ENCODE assay signal across 10 mouse cellular contexts in genomic region chr2:27088071-27088644, GRCm38 (mm10). TPM values are rescaled to one million over a fixed set of nuclear protein-coding genes. Genes with fewer than 3 reads are reported as not detected.
A peak's percentile ranks its signal among the peaks of the same experiment; 100 is the strongest.
DNase-seq lines count a peak whose midpoint lies in the region; ATAC-seq and TF ChIP-seq lines count a peak whose summit lies in the region.
"Had no signal": no experiment of that assay in that cellular context is flagged by ENCODE, and none has a peak within 500 bp of the region (broad histone marks: within the 10 kb centered on the region; RNA-seq: fewer than 3 reads in every experiment).

No protein-coding gene starts in this region.

- no peak overlapping the region for H3K9ac ChIP-seq in hindbrain, postnatal 0 days (replicated peaks; ENCODE audit: low read length)
- no peak overlapping the region for H3K9ac ChIP-seq in hindbrain, embryonic 14.5 days
- no peak overlapping the region for H3K9ac ChIP-seq in embryonic facial prominence, embryonic 15.5 days

- H3K4me2 ChIP-seq in hindbrain, postnatal 0 days (ENCODE audit: low read depth, low read length): no peak overlapping the region
- no peak overlapping the region for H3K4me2 ChIP-seq in hindbrain, embryonic 14.5 days (replicated peaks)
- no peak overlapping the region for H3K4me2 ChIP-seq in embryonic facial prominence, embryonic 15.5 days (replicated peaks)

- intact Hi-C loops in heart, postnatal 36 days (cut with DNase I): no loop called here

- no peak overlapping the region for H3K4me3 ChIP-seq in hindbrain, postnatal 0 days (ENCODE audit: low read length)
- H3K4me3 ChIP-seq in hindbrain, embryonic 14.5 days (replicated peaks; ENCODE audit: low read length): no peak overlapping the region
- no peak overlapping the region for H3K4me3 ChIP-seq in embryonic facial prominence, embryonic 15.5 days (replicated peaks)
- H3K4me3 ChIP-seq: megakaryocyte, embryonic 14.5 days had no signal

- no peaks in the 10 kb centered on the region for H3K36me3 ChIP-seq in hindbrain, postnatal 0 days (ENCODE audit: insufficient read depth, low read length)
- H3K36me3 ChIP-seq in hindbrain, embryonic 14.5 days (replicated peaks; ENCODE audit: control insufficient read depth, insufficient read depth): no peaks in the 10 kb centered on the region
- H3K36me3 ChIP-seq in embryonic facial prominence, embryonic 15.5 days: no peaks in the 10 kb centered on the region

- H3K27me3 ChIP-seq in hindbrain, postnatal 0 days (ENCODE audit: insufficient read depth, low read length): no peaks in the 10 kb centered on the region
- H3K27me3 ChIP-seq in hindbrain, embryonic 14.5 days (ENCODE audit: control insufficient read depth, insufficient read depth, low read length): no peaks in the 10 kb centered on the region
- no peaks in the 10 kb centered on the region for H3K27me3 ChIP-seq in embryonic facial prominence, embryonic 15.5 days

- peak overlapping the region; percentile 60 for H3K27ac ChIP-seq in hindbrain, postnatal 0 days
- no peak overlapping the region; the same call in 1 of the 2 replicates for H3K27ac ChIP-seq in hindbrain, embryonic 14.5 days
- peak overlapping the region; percentile 41; the same call in 1 of the 2 replicates for H3K27ac ChIP-seq in embryonic facial prominence, embryonic 15.5 days (replicated peaks)

- TF ChIP-seq CTCF in hindbrain, postnatal 0 days (IDR thresholded peaks at IDR 0.05; ENCODE audit: low read depth): no peak

- no peaks in the 10 kb centered on the region for H3K9me3 ChIP-seq in hindbrain, postnatal 0 days (ENCODE audit: low read length)
- H3K9me3 ChIP-seq in hindbrain, embryonic 14.5 days (ENCODE audit: control insufficient read depth, low read length): no peaks in the 10 kb centered on the region
- H3K9me3 ChIP-seq in embryonic facial prominence, embryonic 15.5 days (replicated peaks): no peaks in the 10 kb centered on the region
- H3K9me3 ChIP-seq: megakaryocyte, embryonic 14.5 days had no signal

- peak; percentile 58; the same call in 1 of the 2 replicates for ATAC-seq in hindbrain, postnatal 0 days
- no peak for ATAC-seq in hindbrain, embryonic 14.5 days (ENCODE audit: low FRiP score)
- ATAC-seq in embryonic facial prominence, embryonic 15.5 days (ENCODE audit: insufficient number of reproducible peaks, low FRiP score, low TSS enrichment, low read depth): 0 out of 2 replicates have a peak, but pooled peaks have one; percentile 22
- ATAC-seq in frontal cortex, adult (ENCODE audit: low TSS enrichment): no peak

- 0 out of 2 replicates have a peak, but pooled peaks cover 6% of the 10 kb centered on the region for H3K4me1 ChIP-seq in hindbrain, postnatal 0 days (ENCODE audit: insufficient read depth, low read length)
- H3K4me1 ChIP-seq in hindbrain, embryonic 14.5 days (replicated peaks; ENCODE audit: control insufficient read depth, insufficient read depth, low read length): peaks cover 5% of the 10 kb centered on the region
- H3K4me1 ChIP-seq in embryonic facial prominence, embryonic 15.5 days: peaks cover 22% of the 10 kb centered on the region

- peak; percentile 67 for DNase-seq in hindbrain, postnatal 0 days (ENCODE audit: low spot score)
- DNase-seq in hindbrain, embryonic 14.5 days (ENCODE audit: low spot score): no peak
- peak; percentile 80 to 82 for DNase-seq in heart, postnatal 36 days
- DNase-seq in lung, adult 18-20 months: peak; percentile 77 to 86
- DNase-seq in cerebellum, adult 9-11 months: no peak
- no peak for DNase-seq in right cerebral cortex, adult 18-20 months

- 41% methylated on average over 18 of the region's 18 CpGs for WGBS in hindbrain, postnatal 0 days
- 64% methylated on average over 18 of the region's 18 CpGs for WGBS in hindbrain, embryonic 14.5 days
- 60% methylated on average over 18 of the region's 18 CpGs for WGBS in embryonic facial prominence, embryonic 15.5 days

RNA-seq across cellular contexts. Expression of gene Adamtsl2, which starts 9.0 kb away (rescaled TPM):
- total RNA-seq in hindbrain, postnatal 0 days (2014; rRNA removed): 8.7 and 9.9 TPM in 2 replicates
- 4.4 and 5.3 TPM in 2 replicates for polyA plus RNA-seq in hindbrain, postnatal 0 days (2015; fragmentation: Nextera tagmentation; extraction: Ambion mirVana)
- polyA plus RNA-seq in hindbrain, embryonic 14.5 days (2014; fragmentation: Nextera tagmentation; extraction: Ambion mirVana): 9.1 and 10.0 TPM in 2 replicates
- 3.8 and 5.0 TPM in 2 replicates for polyA plus RNA-seq in embryonic facial prominence, embryonic 15.5 days (2015; fragmentation: Nextera tagmentation; extraction: Ambion mirVana)
- 10 to 100 TPM; 20.3 to 21.4 TPM for total RNA-seq in heart, postnatal 36 days (2021)

RNA-seq across cellular contexts. Expression of gene Mymk, which starts 16.2 kb away (rescaled TPM):
- total RNA-seq in hindbrain, postnatal 0 days (2014; rRNA removed): not detected in 2 replicates
- 0.19 and 0.30 TPM in 2 replicates for polyA plus RNA-seq in hindbrain, postnatal 0 days (2015; fragmentation: Nextera tagmentation; extraction: Ambion mirVana)
- polyA plus RNA-seq in hindbrain, embryonic 14.5 days (2014; fragmentation: Nextera tagmentation; extraction: Ambion mirVana): 0.32 TPM in 1 of 2 replicates, not detected in the other
- polyA plus RNA-seq in embryonic facial prominence, embryonic 15.5 days (2015; fragmentation: Nextera tagmentation; extraction: Ambion mirVana): 63.7 and 71.1 TPM in 2 replicates
- total RNA-seq in heart, postnatal 36 days (2021): not detected
- total RNA-seq: CH12.LX had no signal

RNA-seq across cellular contexts. Expression of gene Fam163b, which starts 54.1 kb away (rescaled TPM):
- 7.1 and 8.5 TPM in 2 replicates for total RNA-seq in hindbrain, postnatal 0 days (2014; rRNA removed)
- polyA plus RNA-seq in hindbrain, postnatal 0 days (2015; fragmentation: Nextera tagmentation; extraction: Ambion mirVana): 9.6 and 10.3 TPM in 2 replicates
- polyA plus RNA-seq in hindbrain, embryonic 14.5 days (2014; fragmentation: Nextera tagmentation; extraction: Ambion mirVana): 7.9 and 9.4 TPM in 2 replicates
- polyA plus RNA-seq in embryonic facial prominence, embryonic 15.5 days (2015; fragmentation: Nextera tagmentation; extraction: Ambion mirVana): 0.12 and 0.31 TPM in 2 replicates
- under 1 TPM; 0.19 to 0.43 TPM for total RNA-seq in heart, postnatal 36 days (2021)
- total RNA-seq: CH12.LX had no signal

Comparison
In these comparisons a context has a peak if more than half of its experiments do, and no peak if none do; other contexts are left out.
1. ATAC-seq: peak in hindbrain, postnatal 0 days (single experiment) and embryonic facial prominence, embryonic 15.5 days (single experiment); none in hindbrain, embryonic 14.5 days (single experiment) and frontal cortex, adult (single experiment).
2. DNase-seq: peak in hindbrain, postnatal 0 days (single experiment), heart, postnatal 36 days (2 of 2) and lung, adult 18-20 months (2 of 2); none in hindbrain, embryonic 14.5 days (single experiment), cerebellum, adult 9-11 months (single experiment) and right cerebral cortex, adult 18-20 months (single experiment).
3. RNA of gene Mymk, which starts 16.2 kb away (polyA plus RNA-seq): 63.7 to 71.1 TPM in embryonic facial prominence, embryonic 15.5 days; 0.32 TPM in hindbrain, embryonic 14.5 days and 0.19 to 0.30 TPM in hindbrain, postnatal 0 days; every median in the first group is over 10 times any median in the second.